Mouse (Mus musculus): Measurements from ENCODE around the gene Cdhr5. TPM values are rescaled to one million over a fixed set of nuclear protein-coding genes. Genes with fewer than 3 reads are reported as not detected.
A peak's percentile ranks its signal among the peaks of the same experiment; 100 is the strongest.

Gene Cdhr5
- total and polyA plus RNA-seq, 2 experiments from 2014 or later: not detected

DNA sequence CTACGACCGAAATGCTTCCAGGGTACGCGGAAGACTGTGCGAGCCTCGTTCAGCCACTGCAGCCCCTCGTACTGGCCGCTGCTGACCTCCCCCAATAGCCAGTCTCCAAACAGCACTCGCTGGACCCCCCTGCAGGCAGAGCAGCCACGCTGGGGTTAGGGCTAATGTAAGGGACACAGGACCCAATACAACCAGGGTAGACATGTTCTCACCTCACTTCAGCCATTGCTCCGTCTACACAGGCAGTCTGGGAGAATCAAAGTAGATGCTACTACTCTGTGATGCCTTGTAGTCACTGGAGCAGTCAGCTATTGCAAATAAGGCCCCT lies 11.2 kb downstream of the Cdhr5 start:
- Histone ChIP-seq H3K4me3 (ENCODE audit: low read depth, low read length) (peak overlapping the region; percentile 67), H3K4me1 (ENCODE audit: control insufficient read depth, insufficient read depth) (peaks cover 9% of the 10 kb centered on the region), H3K36me3 (replicated peaks; ENCODE audit: control insufficient read depth, insufficient read depth, low read length) (peaks cover 37% of the 10 kb centered on the region), H3K9ac (replicated peaks; ENCODE audit: low read depth, low read length) (no peak overlapping the region), H3K9me3 (replicated peaks; ENCODE audit: control insufficient read depth, low read length) (no peaks in the 10 kb centered on the region), H3K4me2 (ENCODE audit: low read depth, low read length) (peak overlapping the region; percentile 63), H3K27me3 (ENCODE audit: control insufficient read depth, insufficient read depth, low read length) (no peaks in the 10 kb centered on the region), H3K27ac (ENCODE audit: low read depth) (no peak overlapping the region)
- TF ChIP-seq EP300 (IDR thresholded peaks at IDR 0.05; ENCODE audit: low read depth) (no peak), CTCF (IDR thresholded peaks at IDR 0.05; ENCODE audit: low read depth) (no peak)
- WGBS: 36% methylated on average over 11 of the region's 11 CpGs
- ATAC-seq (ENCODE audit: insufficient read depth, low read depth) (0 out of 2 replicates have a peak, but pooled peaks have one; percentile 7), DNase-seq (ENCODE audit: low spot score) (no peak)

- DNase-seq (ENCODE audit: low spot score): peak; percentile 41
- H3K36me3 ChIP-seq (replicated peaks; ENCODE audit: control insufficient read depth, insufficient read depth, low read length): peaks cover 42% of the 10 kb centered on the region
- H3K27me3 ChIP-seq (ENCODE audit: control insufficient read depth, insufficient read depth, low read length): no peaks in the 10 kb centered on the region
- no peak overlapping the region for H3K27ac ChIP-seq (ENCODE audit: low read depth)
- H3K4me2 ChIP-seq (ENCODE audit: low read depth, low read length): peak overlapping the region; percentile 63
- TF ChIP-seq EP300 (IDR thresholded peaks at IDR 0.05; ENCODE audit: low read depth) (no peak), CTCF (IDR thresholded peaks at IDR 0.05; ENCODE audit: low read depth) (peak; percentile 67)
- ATAC-seq (ENCODE audit: insufficient read depth, low read depth): peak; percentile 65
- WGBS: 30% methylated on average over 12 of the region's 12 CpGs
- peak overlapping the region; percentile 67 for H3K4me3 ChIP-seq (ENCODE audit: low read depth, low read length)
- H3K4me1 ChIP-seq (ENCODE audit: control insufficient read depth, insufficient read depth): peaks cover 9% of the 10 kb centered on the region
- H3K9me3 ChIP-seq (replicated peaks; ENCODE audit: control insufficient read depth, low read length): no peaks in the 10 kb centered on the region
- no peak overlapping the region for H3K9ac ChIP-seq (replicated peaks; ENCODE audit: low read depth, low read length)
Observed at GRCm38 (mm10) chr7:141264761-141265410, 11.7 kb downstream of the Cdhr5 start.

DNA sequence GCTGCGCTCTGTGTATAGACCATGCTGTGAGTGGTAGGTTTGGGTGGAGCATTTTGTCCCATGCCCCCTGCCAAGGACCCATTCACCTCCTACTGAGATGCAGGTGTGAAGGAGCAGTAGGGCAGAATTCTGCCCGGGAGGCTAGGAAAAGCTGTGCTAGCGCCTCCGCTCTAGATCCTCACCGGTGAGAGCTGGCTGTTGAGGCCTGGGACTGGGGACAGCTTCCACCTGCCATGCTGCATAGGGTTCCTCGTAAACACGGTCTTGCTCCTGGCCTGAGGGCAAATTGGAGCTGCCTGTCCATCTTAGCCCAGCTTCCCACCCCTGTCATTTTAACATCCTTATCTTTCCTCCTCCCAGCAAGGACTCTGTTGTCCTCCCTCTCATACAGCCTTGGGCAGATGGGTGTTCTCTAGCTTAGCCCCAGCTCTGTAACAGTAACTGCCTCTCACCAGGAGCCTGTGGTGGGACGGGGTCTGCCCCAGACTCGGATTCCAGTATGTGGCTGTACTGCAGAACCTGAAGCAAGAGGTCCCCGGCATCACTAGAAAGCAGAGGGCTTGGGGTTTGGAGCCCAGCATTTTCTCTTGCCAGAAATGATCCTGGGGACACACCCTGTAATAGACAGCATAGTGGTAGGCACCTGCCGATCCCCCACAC lies 12.4 kb downstream of the Cdhr5 start:
- H3K27ac ChIP-seq (ENCODE audit: low read depth): no peak overlapping the region
- H3K9ac ChIP-seq (replicated peaks; ENCODE audit: low read depth, low read length): no peak overlapping the region
- no peak overlapping the region for H3K4me2 ChIP-seq (ENCODE audit: low read depth, low read length)
- peaks cover 50% of the 10 kb centered on the region for H3K36me3 ChIP-seq (replicated peaks; ENCODE audit: control insufficient read depth, insufficient read depth, low read length)
- ATAC-seq (ENCODE audit: insufficient read depth, low read depth) (no peak), DNase-seq (ENCODE audit: low spot score) (no peak)
- no peaks in the 10 kb centered on the region for H3K27me3 ChIP-seq (ENCODE audit: control insufficient read depth, insufficient read depth, low read length)
- H3K4me1 ChIP-seq (ENCODE audit: control insufficient read depth, insufficient read depth): peaks cover 9% of the 10 kb centered on the region
- no peak for TF ChIP-seq EP300 (IDR thresholded peaks at IDR 0.05; ENCODE audit: low read depth)
- no peak for TF ChIP-seq CTCF (IDR thresholded peaks at IDR 0.05; ENCODE audit: low read depth)
- H3K9me3 ChIP-seq (replicated peaks; ENCODE audit: control insufficient read depth, low read length): no peaks in the 10 kb centered on the region
- WGBS: 77% methylated on average over 11 of the region's 11 CpGs
- H3K4me3 ChIP-seq (ENCODE audit: low read depth, low read length): no peak overlapping the region

DNA sequence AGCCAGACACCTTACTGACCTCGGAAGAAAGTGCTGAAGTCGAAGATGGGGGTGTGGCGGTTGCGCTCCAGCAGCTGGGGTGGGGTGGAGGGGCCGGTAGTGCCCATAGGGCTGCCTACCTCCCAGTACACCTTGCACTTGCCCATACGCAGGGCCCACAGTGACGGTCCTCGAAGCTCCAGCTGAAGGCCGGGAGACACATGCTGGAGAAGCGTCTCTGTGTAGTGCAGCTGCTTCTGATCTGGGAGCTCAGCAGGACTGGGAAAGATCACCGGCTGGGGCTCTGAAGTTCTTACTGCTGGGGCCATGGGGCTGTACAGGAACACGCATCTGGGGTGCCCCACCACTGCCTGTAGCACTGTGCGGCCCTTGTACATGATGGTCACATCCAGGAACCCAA lies 12.9 kb downstream of the Cdhr5 start:
- Histone ChIP-seq H3K36me3 (replicated peaks; ENCODE audit: control insufficient read depth, insufficient read depth, low read length) (peaks cover 55% of the 10 kb centered on the region), H3K27me3 (ENCODE audit: control insufficient read depth, insufficient read depth, low read length) (no peaks in the 10 kb centered on the region), H3K27ac (ENCODE audit: low read depth) (no peak overlapping the region), H3K4me2 (ENCODE audit: low read depth, low read length) (no peak overlapping the region), H3K9me3 (replicated peaks; ENCODE audit: control insufficient read depth, low read length) (no peaks in the 10 kb centered on the region), H3K9ac (replicated peaks; ENCODE audit: low read depth, low read length) (no peak overlapping the region), H3K4me1 (ENCODE audit: control insufficient read depth, insufficient read depth) (peaks cover 9% of the 10 kb centered on the region), H3K4me3 (ENCODE audit: low read depth, low read length) (no peak overlapping the region)
- 89% methylated on average over 13 of the region's 13 CpGs for WGBS
- no peak for DNase-seq (ENCODE audit: low spot score)
- TF ChIP-seq CTCF (IDR thresholded peaks at IDR 0.05; ENCODE audit: low read depth) (no peak), EP300 (IDR thresholded peaks at IDR 0.05; ENCODE audit: low read depth) (no peak)
- ATAC-seq (ENCODE audit: insufficient read depth, low read depth): no peak

GRCm38 (mm10) chr7:141261480-141261879 lies 15.1 kb downstream of the Cdhr5 start:
- H3K36me3 ChIP-seq (replicated peaks; ENCODE audit: control insufficient read depth, insufficient read depth, low read length): peaks cover 76% of the 10 kb centered on the region
- H3K4me2 ChIP-seq (ENCODE audit: low read depth, low read length): no peak overlapping the region
- peaks cover 6% of the 10 kb centered on the region for H3K4me1 ChIP-seq (ENCODE audit: control insufficient read depth, insufficient read depth)
- TF ChIP-seq EP300 (IDR thresholded peaks at IDR 0.05; ENCODE audit: low read depth): no peak
- TF ChIP-seq CTCF (IDR thresholded peaks at IDR 0.05; ENCODE audit: low read depth): no peak
- ATAC-seq (ENCODE audit: insufficient read depth, low read depth) (no peak), DNase-seq (ENCODE audit: low spot score) (no peak)
- no peaks in the 10 kb centered on the region for H3K27me3 ChIP-seq (ENCODE audit: control insufficient read depth, insufficient read depth, low read length)
- WGBS: 83% methylated on average over 3 of the region's 3 CpGs
- no peak overlapping the region for H3K27ac ChIP-seq (ENCODE audit: low read depth)
- H3K4me3 ChIP-seq (ENCODE audit: low read depth, low read length): no peak overlapping the region
- H3K9me3 ChIP-seq (replicated peaks; ENCODE audit: control insufficient read depth, low read length): no peaks in the 10 kb centered on the region
- no peak overlapping the region for H3K9ac ChIP-seq (replicated peaks; ENCODE audit: low read depth, low read length)

Measured in heart, postnatal 0 days (tissue).